Mouse (Mus musculus) gastrocnemius, postnatal 14 days (tissue): ENCODE data around the gene Mlh1. TPM values are rescaled to one million over a fixed set of nuclear protein-coding genes. Genes with fewer than 3 reads are reported as not detected.

ENCODE experiments used
- DNase-seq: peaks from one replicate; pipeline ENCODE4 v3.0.0; 2021; ENCODE audit warnings: mixed read lengths
- intact Hi-C: fragments of 180-260 bp; cut with DNase I; formaldehyde crosslinking; loops from one replicate; pipeline ENCODE4 v1.15.1; 2025; ENCODE audit warnings: low total_unique reads
- total RNA-seq, 2 experiments: library from RNA; stranded (reverse); gene quantifications; 2 replicates each; pipeline ENCODE4 v1.2.3; 2021

Gene Mlh1
- total RNA-seq, 2 experiments from 2014 or later, result 7.8 TPM

DNA sequence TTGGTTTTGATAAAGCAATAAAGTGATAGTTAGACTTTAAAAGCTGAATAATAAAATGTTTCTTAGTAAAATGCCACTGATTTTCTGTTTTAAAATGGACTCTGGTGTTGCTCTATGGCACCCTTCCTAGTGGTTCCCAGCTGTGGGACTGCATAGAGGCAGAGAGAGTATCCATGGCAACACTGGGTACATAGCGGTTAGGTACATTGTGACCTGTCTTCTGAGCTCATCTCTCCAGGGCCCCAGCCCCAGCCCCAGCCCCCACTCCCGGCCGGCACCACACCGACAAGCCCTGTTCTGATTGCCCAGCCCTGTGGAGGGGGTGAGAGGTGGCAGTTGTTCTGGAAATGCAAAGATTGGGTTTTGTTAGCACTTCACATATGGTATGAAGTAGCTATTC lies 86.7 kb downstream of the Mlh1 start:
- intact Hi-C loops, result loop anchor here (10.0 kb wide), 1 partner anchor 90 kb away; no protein-coding TSS in a partner anchor
- DNase-seq, result no peak

- no peak for DNase-seq
- intact Hi-C loops, result loop anchor here (10.0 kb wide), 1 partner anchor 87 kb away; no protein-coding TSS in a partner anchor
These were observed 89.4 kb downstream of the Mlh1 start for GRCm38 (mm10) chr9:111182176-111182575.

DNA sequence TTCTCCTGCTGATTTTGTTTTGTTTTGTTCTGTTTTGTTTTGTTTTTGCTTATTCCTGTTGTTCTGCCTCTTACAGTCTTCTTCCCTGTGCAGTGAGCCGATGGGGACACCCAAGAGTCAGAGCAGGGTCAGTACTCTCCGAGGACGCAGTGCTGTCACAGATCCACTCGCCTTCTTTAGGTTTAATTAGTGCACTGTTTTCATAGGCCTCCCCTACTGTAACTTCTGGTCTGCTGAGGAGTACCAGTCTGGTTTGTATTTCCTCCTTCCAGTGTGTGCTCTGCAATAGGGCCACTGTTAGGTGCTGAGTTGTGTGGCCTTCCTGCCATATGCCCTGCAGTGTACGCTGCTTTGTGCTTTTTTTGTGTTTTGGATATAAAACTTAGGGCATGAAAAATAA lies 92.6 kb downstream of the Mlh1 start:
- intact Hi-C loops, result no loop called here
- DNase-seq, result no peak

Other genes with a start within 250 kb of the Mlh1 start
- gene Ccrl2, start 214.3 kb downstream of the Mlh1 start, total RNA-seq, result 1 to 10 TPM; 3.5 to 3.6 TPM
- gene Lrrfip2, start 154.2 kb downstream of the Mlh1 start, total RNA-seq, result 10 to 100 TPM; 60.2 to 63.7 TPM
- gene Epm2aip1, start 138 bp upstream of the Mlh1 start, total RNA-seq, result 10 to 100 TPM; 22.6 to 25.2 TPM
- under 1 TPM; 0.23 to 0.24 TPM for gene Trank1, start 39.9 kb upstream of the Mlh1 start, total RNA-seq
- 1 to 10 TPM in 1 of 2 experiments, under 1 TPM in 1; 0.62 to 1.4 TPM for gene Dclk3, start 167.3 kb upstream of the Mlh1 start, total RNA-seq